Mouse (Mus musculus) heart, embryonic 15.5 days (tissue): ENCODE data around the gene Gm4985. TPM values are rescaled to one million over a fixed set of nuclear protein-coding genes. Genes with fewer than 3 reads are reported as not detected.
"Not testable (repeated sequence)": the region's sequence is repeated elsewhere in the genome, so short reads cannot be mapped to it uniquely, and the experiment has no call there.

Experiments used
- ATAC-seq: fragments of 200-750 bp; cut with Nextera tagmentation; replicated peaks from 2 replicates; pipeline ENCODE4 v1.8.0; 2017; ENCODE audit warnings: low read depth, moderate TSS enrichment; ENCODE audit not compliant: insufficient number of reproducible peaks, insufficient read depth, low FRiP score
- H3K27ac ChIP-seq: fragments of 300-500 bp; sonication (generic); 2 replicates; pipeline ENCODE4 v1.5.1; 2015; ENCODE audit warnings: mild to moderate bottlenecking, inconsistent platforms
- H3K27me3 ChIP-seq: fragments of 300-500 bp; sonication (generic); 2 replicates; pipeline ENCODE4 v1.6.1; 2015; ENCODE audit warnings: inconsistent platforms
- H3K36me3 ChIP-seq: fragments of 300-500 bp; sonication (generic); 2 replicates; pipeline ENCODE4 v1.6.1; 2015; ENCODE audit warnings: mild to moderate bottlenecking, inconsistent platforms
- H3K4me1 ChIP-seq: fragments of 300-500 bp; sonication (generic); replicated peaks from 2 replicates; pipeline ENCODE4 v1.6.1; 2015; ENCODE audit warnings: inconsistent platforms
- H3K4me2 ChIP-seq: fragments of 300-500 bp; sonication (generic); 2 replicates; pipeline ENCODE4 v1.6.1; 2015; ENCODE audit warnings: inconsistent platforms, mild to moderate bottlenecking, moderate library complexity
- H3K4me3 ChIP-seq: fragments of 300-500 bp; sonication (generic); 2 replicates; pipeline ENCODE4 v1.5.1; 2015; ENCODE audit warnings: mild to moderate bottlenecking, inconsistent platforms
- H3K9ac ChIP-seq: fragments of 300-500 bp; sonication (generic); 2 replicates; pipeline ENCODE4 v1.6.1; 2015; ENCODE audit warnings: mild to moderate bottlenecking, inconsistent platforms
- H3K9me3 ChIP-seq: fragments of 300-500 bp; sonication (generic); replicated peaks from 2 replicates; pipeline ENCODE4 v1.6.1; 2016; ENCODE audit warnings: inconsistent platforms
- WGBS: fragments of 180-500 bp; shearing (Covaris S2); methylation state at CpG from one replicate; pipeline ENCODE4 v1.1.7; 2015; ENCODE audit warnings: mixed read lengths; 5-methylcytosine and 5-hydroxymethylcytosine counted together
- microRNA-seq: library from miRNA; unstranded; fragments of <30 nt; microRNA quantifications from one replicate; pipeline ENCODE4, GENCODE M21; 2016
- polyA plus RNA-seq: library from polyadenylated mRNA; unstranded; fragments of >200 nt; fragmentation: Nextera tagmentation; extraction: Ambion mirVana; gene quantifications from 2 replicates; pipeline ENCODE4 v1.2.1, GENCODE M21; 2015

The Gm4985 gene
- not detected in 2 replicates for polyA plus RNA-seq

GRCm38 (mm10) chrX:23958834-23959233, at the start of gene Gm4985:
Gm4985 (minus strand) TSS chrX:23958934.
- not testable (repeated sequence) for H3K4me1 ChIP-seq, H3K4me2 ChIP-seq, H3K36me3 ChIP-seq, H3K9ac ChIP-seq, H3K9me3 ChIP-seq, H3K4me3 ChIP-seq, ATAC-seq, H3K27me3 ChIP-seq, H3K27ac ChIP-seq
- WGBS, result 71% methylated on average over 8 of the region's 8 CpGs

- WGBS, result 70% methylated on average over 2 of the region's 2 CpGs
- Histone ChIP-seq H3K4me2 (no peak overlapping the region), H3K27ac (no peak overlapping the region), H3K4me1 (no peaks in the 10 kb centered on the region), H3K4me3 (no peak overlapping the region), H3K27me3 (no peaks in the 10 kb centered on the region), H3K36me3 (no peaks in the 10 kb centered on the region), H3K9ac (no peak overlapping the region), H3K9me3 (no peaks in the 10 kb centered on the region)
- no peak for ATAC-seq
These were observed 4.6 kb downstream of the Gm4985 start for GRCm38 (mm10) chrX:23954161-23954560.

Small RNAs within 50 kb of the gene (microRNA-seq; reads per million reads assigned to microRNA genes)
- gene Gm25299, result not detected

Other genes with a start within 250 kb of the Gm4985 start
- gene Gm4907, start 76.4 kb downstream of the Gm4985 start, polyA plus RNA-seq, result not detected in 2 replicates